In the genomic region with DNA sequence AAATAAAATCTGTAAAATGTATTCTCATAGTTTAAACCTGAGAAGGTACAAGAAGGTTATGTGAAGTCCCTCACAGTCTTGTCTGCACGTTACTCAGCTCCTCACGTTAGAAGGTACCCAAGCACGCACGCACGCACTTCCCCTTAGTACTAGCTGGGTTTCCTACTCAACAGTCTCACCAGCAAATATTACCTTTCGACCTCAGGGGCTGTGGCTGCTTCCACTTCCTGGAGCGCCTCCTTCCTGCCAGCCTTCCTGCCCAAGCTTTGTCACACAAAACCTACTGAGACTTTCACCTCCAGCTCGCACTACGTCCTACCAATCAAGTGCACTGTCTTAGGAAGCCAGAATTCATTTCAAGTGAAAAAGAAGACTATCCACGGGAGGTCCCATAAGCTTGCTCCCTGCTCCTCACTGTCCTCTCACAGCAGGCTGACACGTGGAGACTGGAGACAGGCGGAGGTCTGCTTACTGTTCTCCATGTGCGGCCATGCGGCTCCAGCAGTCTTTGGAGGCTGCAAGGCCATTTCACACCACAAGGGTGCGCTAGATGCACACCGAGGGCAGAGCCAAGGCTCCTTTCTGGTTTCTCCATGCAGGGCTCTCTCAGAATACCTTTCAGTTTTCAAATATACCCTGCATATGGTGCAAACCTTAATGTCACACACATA, we compare ENCODE assay signal across 8 mouse cellular contexts. TPM values are rescaled to one million over a fixed set of nuclear protein-coding genes. Genes with fewer than 3 reads are reported as not detected.
DNase-seq lines count a peak whose midpoint lies in the region; ATAC-seq and TF ChIP-seq lines count a peak whose summit lies in the region.

No protein-coding gene starts in this region.

- intact Hi-C loops in gastrocnemius, adult 2 months (cut with DNase I): loop anchor here (1.0 to 10.0 kb wide), 2 partner anchors 55 to 229 kb away; no protein-coding TSS in a partner anchor

- H3K27ac ChIP-seq in gastrocnemius, adult 2 months: no peak overlapping the region
- no peak overlapping the region for H3K27ac ChIP-seq in hindbrain, postnatal 0 days

- H3K4me1 ChIP-seq in hindbrain, postnatal 0 days (ENCODE audit: insufficient read depth, low read length): no peaks in the 10 kb centered on the region

- H3K9me3 ChIP-seq in hindbrain, postnatal 0 days (ENCODE audit: low read length): no peaks in the 10 kb centered on the region

- 38% methylated on average over 16 of the region's 16 CpGs for WGBS in hindbrain, postnatal 0 days

- TF ChIP-seq CTCF in gastrocnemius, adult 2 months (IDR thresholded peaks at IDR 0.05): no peak; the same call in 1 of the 2 replicates
- peak; percentile 99 for TF ChIP-seq CTCF in hindbrain, postnatal 0 days (IDR thresholded peaks at IDR 0.05; ENCODE audit: low read depth)

- peak; percentile 98 for ATAC-seq in activated CD4-positive, CD25-positive, alpha-beta regulatory T cell, adult 4 months
- ATAC-seq in common myeloid progenitor, adult 5-6 weeks (replicated peaks; ENCODE audit: low read depth, poor library complexity, severe bottlenecking): peak; percentile 89
- peak; percentile 87 for ATAC-seq in hindbrain, postnatal 0 days
- peak; percentile 93 for ATAC-seq in megakaryocyte, adult 5-6 weeks (ENCODE audit: poor library complexity, severe bottlenecking)

- H3K9ac ChIP-seq in hindbrain, postnatal 0 days (replicated peaks; ENCODE audit: low read length): no peak overlapping the region

- H3K4me2 ChIP-seq in hindbrain, postnatal 0 days (ENCODE audit: low read depth, low read length): 0 out of 2 replicates have a peak overlapping the region, but pooled peaks have one; percentile 18

- peak; percentile 88 for DNase-seq in gastrocnemius, adult 2 months
- DNase-seq in hindbrain, postnatal 0 days (ENCODE audit: low spot score): peak; percentile 90
- peak; percentile 92 to 96 for DNase-seq in left cerebral cortex, adult 18-20 months (ENCODE audit: low spot score in 2 of 2)
- DNase-seq in right cerebral cortex, adult 2 months (ENCODE audit: low spot score in 2 of 2): peak; percentile 95 to 97
- peak; percentile 75 for DNase-seq in urinary bladder, postnatal 10 days (ENCODE audit: low spot score)

- H3K4me3 ChIP-seq in gastrocnemius, adult 2 months: peak overlapping the region; percentile 47
- no peak overlapping the region for H3K4me3 ChIP-seq in hindbrain, postnatal 0 days (ENCODE audit: low read length)

- no peaks in the 10 kb centered on the region for H3K36me3 ChIP-seq in hindbrain, postnatal 0 days (ENCODE audit: insufficient read depth, low read length)

- no peaks in the 10 kb centered on the region for H3K27me3 ChIP-seq in hindbrain, postnatal 0 days (ENCODE audit: insufficient read depth, low read length)

RNA-seq across cellular contexts. Expression of gene Gne, which starts 18.5 kb away (rescaled TPM):
- polyA plus RNA-seq in activated CD4-positive, CD25-positive, alpha-beta regulatory T cell, adult 4 months (2017; shearing (Covaris generic)): 10 to 100 TPM; 14.1 to 17.9 TPM
- total RNA-seq in common myeloid progenitor, adult 5-6 weeks (2017): 32.0 and 32.6 TPM in 2 replicates
- 10 to 100 TPM; 11.6 to 12.5 TPM for total RNA-seq in gastrocnemius, adult 2 months (2021)
- 41.9 and 44.5 TPM in 2 replicates for total RNA-seq in hindbrain, postnatal 0 days (2014; rRNA removed)
- 24.7 and 26.1 TPM in 2 replicates for polyA plus RNA-seq in hindbrain, postnatal 0 days (2015; fragmentation: Nextera tagmentation; extraction: Ambion mirVana)
- 10 to 100 TPM; 45.3 to 54.3 TPM for total RNA-seq in left cerebral cortex, adult 18-20 months (2021)
- total RNA-seq in megakaryocyte, adult 5-6 weeks (2015): 12.1 and 15.8 TPM in 2 replicates
- total RNA-seq in megakaryocyte, adult 5-6 weeks (2017): 7.7 and 10.0 TPM in 2 replicates
